Mouse (Mus musculus) hindbrain, embryonic 13.5 days (tissue): ENCODE data around the gene Gm11937. TPM values are rescaled to one million over a fixed set of nuclear protein-coding genes. Genes with fewer than 3 reads are reported as not detected.
A peak's percentile ranks its signal among the peaks of the same experiment; 100 is the strongest.
"Not testable (repeated sequence)": the region's sequence is repeated elsewhere in the genome, so short reads cannot be mapped to it uniquely, and the experiment has no call there.

Source experiments
- ATAC-seq: fragments of 200-750 bp; cut with Nextera tagmentation; 2 replicates; pipeline ENCODE4 v1.8.0; 2017; ENCODE audit warnings: moderate TSS enrichment; ENCODE audit not compliant: low FRiP score
- H3K27ac ChIP-seq: fragments of 300-500 bp; sonication (generic); 2 replicates; pipeline ENCODE4 v1.5.1; 2015; ENCODE audit warnings: inconsistent platforms, mild to moderate bottlenecking, moderate library complexity
- H3K27me3 ChIP-seq: fragments of 300-500 bp; sonication (generic); 2 replicates; pipeline ENCODE4 v1.6.1; 2015; ENCODE audit warnings: mild to moderate bottlenecking, inconsistent platforms
- H3K36me3 ChIP-seq: fragments of 300-500 bp; sonication (generic); 2 replicates; pipeline ENCODE4 v1.6.1; 2015; ENCODE audit warnings: mild to moderate bottlenecking, inconsistent platforms
- H3K4me1 ChIP-seq: fragments of 300-500 bp; sonication (generic); replicated peaks from 2 replicates; pipeline ENCODE4 v1.6.1; 2015; ENCODE audit warnings: inconsistent platforms
- H3K4me2 ChIP-seq: fragments of 300-500 bp; sonication (generic); 2 replicates; pipeline ENCODE4 v1.6.1; 2015; ENCODE audit warnings: inconsistent platforms, mild to moderate bottlenecking, moderate library complexity
- H3K4me3 ChIP-seq: fragments of 300-500 bp; sonication (generic); 2 replicates; pipeline ENCODE4 v1.5.1; 2015; ENCODE audit warnings: mild to moderate bottlenecking, inconsistent platforms
- H3K9ac ChIP-seq: fragments of 300-500 bp; sonication (generic); 2 replicates; pipeline ENCODE4 v1.6.1; 2015; ENCODE audit warnings: mild to moderate bottlenecking, inconsistent platforms
- H3K9me3 ChIP-seq: fragments of 300-500 bp; sonication (generic); 2 replicates; pipeline ENCODE4 v1.6.1; 2016; ENCODE audit warnings: inconsistent platforms
- WGBS: fragments of 180-500 bp; shearing (Covaris S2); methylation state at CpG from one replicate; pipeline ENCODE4 v1.1.7; 2015; 5-methylcytosine and 5-hydroxymethylcytosine counted together
- polyA plus RNA-seq: library from polyadenylated mRNA; unstranded; fragments of >200 nt; fragmentation: Nextera tagmentation; extraction: Ambion mirVana; gene quantifications from 2 replicates; pipeline ENCODE4 v1.2.1, GENCODE M21; 2015

Gene Gm11937
- polyA plus RNA-seq, 1 experiment from 2014 or later, result not detected

DNA sequence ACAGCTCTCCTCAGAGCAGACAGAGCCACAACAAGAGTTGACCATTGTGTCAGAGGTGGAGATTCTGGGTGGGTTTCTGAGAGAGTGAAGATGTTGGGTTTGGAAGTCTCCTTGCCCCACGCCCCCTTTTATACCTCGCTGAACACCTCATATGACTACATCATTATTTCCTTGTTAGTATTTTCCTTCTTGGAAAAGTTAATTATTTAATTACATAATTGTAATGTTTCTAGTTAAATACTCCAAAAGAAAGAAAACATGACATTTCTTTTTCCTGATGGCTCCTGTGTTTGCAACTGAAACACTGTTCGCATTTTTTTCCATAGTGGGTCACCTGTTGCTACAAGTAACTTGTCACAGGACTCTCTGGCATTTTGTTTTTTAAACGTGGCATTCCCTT, 18.1 kb upstream of the Gm11937 start, which contains the start of gene Krtap4-1:
Gene Krtap4-1 (minus strand): TSS at position 101 of the 400 bp plus-strand sequence.
- Histone ChIP-seq H3K4me3 (no peak within 1 kb of the TSS), H3K4me2 (no peak within 1 kb of the TSS), H3K4me1 (no peaks in the 10 kb centered on the region), H3K9me3 (no peaks in the 10 kb centered on the region), H3K9ac (no peak within 1 kb of the TSS), H3K27ac (no peak within 1 kb of the TSS), H3K27me3 (no peaks in the 10 kb centered on the region), H3K36me3 (no peaks in the 10 kb centered on the region)
- 86% methylated on average over 4 of the region's 4 CpGs for WGBS
- no peak for ATAC-seq

DNA sequence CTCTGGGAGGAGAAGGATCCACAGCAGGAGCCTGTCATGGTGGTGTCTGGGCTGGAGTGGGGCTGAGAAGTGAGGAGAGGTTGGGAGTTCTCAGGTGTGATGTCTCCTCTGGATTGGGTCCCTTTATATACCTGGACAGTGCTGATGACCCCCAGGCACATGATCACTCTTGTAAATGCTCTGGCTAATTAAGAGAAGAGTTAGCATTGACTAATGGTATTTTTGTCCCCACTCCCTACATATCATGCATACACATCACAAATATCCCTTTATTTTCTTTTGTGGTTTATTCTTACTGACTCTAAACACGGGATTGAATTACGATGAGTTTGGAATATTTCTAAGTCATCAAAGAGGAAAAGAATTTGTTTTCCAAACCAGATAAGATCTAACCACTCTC, 10.3 kb upstream of the Gm11937 start, which contains the start of gene Gm11562:
Gene Gm11562 (minus strand): TSS at position 101 of the 400 bp plus-strand sequence.
- Histone ChIP-seq H3K27me3 (no peaks in the 10 kb centered on the region), H3K9me3 (no peaks in the 10 kb centered on the region), H3K4me3 (no peak within 1 kb of the TSS), H3K4me1 (no peaks in the 10 kb centered on the region), H3K9ac (no peak within 1 kb of the TSS), H3K36me3 (no peaks in the 10 kb centered on the region), H3K4me2 (no peak within 1 kb of the TSS), H3K27ac (no peak within 1 kb of the TSS)
- 96% methylated on average over 2 of the region's 2 CpGs for WGBS
- no peak for ATAC-seq

GRCm38 (mm10) chr11:99614796-99615363, 4.9 kb upstream of the Gm11937 start, which contains the start of gene Krtap2-4:
Krtap2-4 (minus strand) TSS chr11:99614846.
- no peaks in the 10 kb centered on the region for H3K27me3 ChIP-seq
- no peak within 1 kb of the TSS for H3K4me2 ChIP-seq
- ATAC-seq, result no peak
- H3K9ac ChIP-seq, result no peak within 1 kb of the TSS
- no peaks in the 10 kb centered on the region for H3K9me3 ChIP-seq
- whole genome bisulfite sequencing, result 66% methylated on average over 3 of the region's 3 CpGs
- H3K36me3 ChIP-seq, result no peaks in the 10 kb centered on the region
- no peak within 1 kb of the TSS for H3K4me3 ChIP-seq
- H3K4me1 ChIP-seq, result no peaks in the 10 kb centered on the region
- H3K27ac ChIP-seq, result no peak within 1 kb of the TSS

- no peak overlapping the region for H3K4me2 ChIP-seq
- ATAC-seq, result no peak
- H3K27me3 ChIP-seq, result no peaks in the 10 kb centered on the region
- H3K4me1 ChIP-seq, result no peaks in the 10 kb centered on the region
- no peak overlapping the region for H3K27ac ChIP-seq
- H3K36me3 ChIP-seq, result no peaks in the 10 kb centered on the region
- no peak overlapping the region for H3K9ac ChIP-seq
- H3K4me3 ChIP-seq, result no peak overlapping the region
- 82% methylated on average over 1 of the region's 1 CpGs for WGBS
- no peaks in the 10 kb centered on the region for H3K9me3 ChIP-seq
These were observed 863 bp downstream of the Gm11937 start for GRCm38 (mm10) chr11:99609126-99609525.

DNA sequence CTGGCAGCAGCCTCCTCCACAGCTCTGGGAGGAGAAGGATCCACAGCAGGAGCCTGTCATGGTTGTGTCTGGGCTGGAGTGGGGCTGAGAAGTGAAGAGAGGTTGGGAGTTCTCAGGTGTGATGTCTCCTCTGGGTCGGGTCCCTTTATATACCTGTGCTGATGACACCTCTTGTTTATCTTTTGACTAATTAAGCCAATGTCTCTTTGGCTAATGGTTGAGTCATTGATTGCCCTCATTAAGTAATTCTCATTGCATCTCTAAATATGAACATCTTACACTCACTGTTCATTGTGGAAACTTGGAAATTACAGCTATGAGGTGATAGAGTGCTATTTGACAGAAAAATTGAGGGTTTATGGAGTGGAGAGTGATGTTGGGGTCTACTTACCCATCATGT, 6.8 kb downstream of the Gm11937 start, which contains the start of gene Gm11938:
Gene Gm11938 (minus strand): TSS at position 101 of the 400 bp plus-strand sequence.
- H3K4me2 ChIP-seq, H3K27ac ChIP-seq, H3K4me3 ChIP-seq, H3K9me3 ChIP-seq, H3K27me3 ChIP-seq, H3K4me1 ChIP-seq, ATAC-seq, H3K9ac ChIP-seq, H3K36me3 ChIP-seq: not testable (repeated sequence)
- 83% methylated on average over 1 of the region's 1 CpGs for WGBS

DNA sequence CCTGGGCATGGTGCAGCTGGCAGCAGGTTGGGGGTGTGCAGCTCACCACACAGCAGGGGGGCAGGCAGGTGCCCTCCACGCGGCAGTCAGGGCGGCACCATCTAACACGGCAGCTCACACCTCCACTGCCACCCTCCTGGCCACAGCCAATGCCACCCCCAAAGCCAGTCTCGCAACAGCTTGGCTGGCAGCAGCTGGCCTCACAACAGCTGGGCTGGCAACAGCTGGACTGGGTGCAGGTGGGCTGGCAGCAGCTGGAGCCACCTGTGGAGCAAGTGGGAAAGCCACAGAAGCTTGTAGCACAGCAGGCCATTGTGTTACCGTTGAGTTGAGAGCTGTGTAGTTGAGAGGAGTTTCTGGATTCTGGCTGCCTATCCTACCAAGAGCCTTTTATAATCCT, 12.2 kb downstream of the Gm11937 start, which contains the start of gene Krtap9-3:
Gene Krtap9-3 (minus strand): TSS at position 364 of the 400 bp plus-strand sequence.
- not testable (repeated sequence) for H3K4me1 ChIP-seq, H3K4me2 ChIP-seq, H3K36me3 ChIP-seq, ATAC-seq, H3K4me3 ChIP-seq, H3K9ac ChIP-seq, H3K9me3 ChIP-seq, H3K27me3 ChIP-seq, H3K27ac ChIP-seq
- WGBS, result 83% methylated on average over 6 of the region's 6 CpGs

DNA sequence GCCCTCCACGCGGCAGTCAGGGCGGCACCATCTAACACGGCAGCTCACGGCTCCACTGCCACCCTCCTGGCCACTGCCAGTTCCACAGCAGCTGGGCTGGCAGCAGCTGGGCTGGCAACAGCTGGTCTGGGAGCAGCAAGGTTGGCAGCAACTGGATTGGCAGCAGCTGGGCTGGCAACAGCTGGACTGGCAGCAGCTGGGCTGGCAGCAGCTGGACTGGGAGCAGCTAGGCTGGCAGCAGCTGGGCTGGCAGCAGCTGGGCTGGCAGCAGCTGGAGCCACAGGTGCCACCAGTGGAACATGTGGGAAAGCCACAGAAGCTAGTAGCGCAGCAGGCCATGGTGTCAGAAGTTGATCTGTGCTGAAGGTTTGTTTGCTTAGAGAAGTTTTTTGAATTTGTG, 19.0 kb downstream of the Gm11937 start, which contains the start of gene Krtap1-3:
Gene Krtap1-3 (minus strand): TSS at position 359 of the 400 bp plus-strand sequence.
- no peak within 1 kb of the TSS for H3K4me2 ChIP-seq
- H3K9ac ChIP-seq, result no peak within 1 kb of the TSS
- ATAC-seq, result no peak
- 89% methylated on average over 6 of the region's 6 CpGs for WGBS
- H3K27me3 ChIP-seq, result no peaks in the 10 kb centered on the region
- no peaks in the 10 kb centered on the region for H3K36me3 ChIP-seq
- H3K4me1 ChIP-seq, result no peaks in the 10 kb centered on the region
- H3K4me3 ChIP-seq, result no peak within 1 kb of the TSS
- no peaks in the 10 kb centered on the region for H3K9me3 ChIP-seq
- no peak within 1 kb of the TSS for H3K27ac ChIP-seq

GRCm38 (mm10) chr11:99585096-99585495, 24.9 kb downstream of the Gm11937 start:
- no peaks in the 10 kb centered on the region for H3K4me1 ChIP-seq
- H3K4me3 ChIP-seq, result no peak overlapping the region
- no peaks in the 10 kb centered on the region for H3K27me3 ChIP-seq
- H3K9me3 ChIP-seq, result no peaks in the 10 kb centered on the region
- H3K36me3 ChIP-seq, result no peaks in the 10 kb centered on the region
- no peak for ATAC-seq
- no peak overlapping the region for H3K27ac ChIP-seq
- H3K4me2 ChIP-seq, result no peak overlapping the region
- WGBS, result 93% methylated on average over 7 of the region's 7 CpGs
- H3K9ac ChIP-seq, result no peak overlapping the region

DNA sequence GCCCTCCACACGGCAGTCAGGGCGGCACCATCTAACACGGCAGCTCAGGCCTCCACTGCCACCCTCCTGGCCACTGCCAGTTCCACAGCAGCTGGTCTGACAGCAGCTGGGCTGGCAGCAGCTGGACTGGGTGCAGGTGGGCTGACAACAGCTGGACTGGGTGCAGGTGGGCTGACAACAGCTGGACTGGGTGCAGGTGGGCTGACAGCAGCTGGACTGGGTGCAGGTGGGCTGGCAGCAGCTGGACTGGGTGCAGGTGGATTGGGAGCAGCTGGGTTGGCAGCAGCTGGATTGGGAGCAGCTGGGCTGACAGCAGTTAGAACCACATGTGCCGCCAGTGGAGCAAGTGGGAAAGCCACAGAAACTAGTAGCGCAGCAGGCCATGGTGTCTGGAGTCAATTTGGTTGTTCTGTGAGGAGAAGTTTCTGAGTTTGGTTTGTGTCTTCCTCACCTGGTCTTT, 26.7 kb downstream of the Gm11937 start, which contains the start of gene Krtap1-4:
Gene Krtap1-4 (minus strand): TSS at position 410 of the 460 bp plus-strand sequence.
- H3K9ac ChIP-seq, result no peak within 1 kb of the TSS

DNA sequence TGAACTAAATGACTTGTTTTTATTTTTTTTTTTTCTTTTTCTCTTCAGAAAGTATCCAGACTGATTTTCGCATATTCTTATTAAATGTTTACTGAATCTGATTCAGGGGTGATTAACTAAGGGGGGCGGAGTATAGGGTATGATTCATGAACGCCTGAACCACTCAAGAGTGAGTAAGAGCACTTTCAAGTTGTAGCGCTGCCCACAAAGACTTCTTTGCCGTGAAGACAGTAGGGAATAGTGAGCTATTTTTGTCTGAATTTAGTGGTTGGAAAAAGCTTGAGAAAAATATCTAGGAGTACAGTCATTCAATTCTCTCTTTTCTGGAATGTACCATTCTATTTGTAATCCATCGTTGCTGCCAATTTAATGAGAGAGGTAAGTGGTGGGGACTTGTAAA, 28.4 kb downstream of the Gm11937 start:
- 89% methylated on average over 6 of the region's 6 CpGs for WGBS
- Histone ChIP-seq H3K27me3 (no peaks in the 10 kb centered on the region), H3K4me1 (no peaks in the 10 kb centered on the region), H3K4me2 (no peak overlapping the region), H3K9ac (no peak overlapping the region), H3K4me3 (no peak overlapping the region), H3K27ac (no peak overlapping the region), H3K9me3 (no peaks in the 10 kb centered on the region), H3K36me3 (no peaks in the 10 kb centered on the region)
- ATAC-seq, result no peak

More for the DNA sequence above, 26.7 kb downstream of the Gm11937 start, which contains the start of gene Krtap1-4:
- H3K4me1 ChIP-seq, result no peaks in the 10 kb centered on the region
- no peaks in the 10 kb centered on the region for H3K27me3 ChIP-seq
- no peak within 1 kb of the TSS for H3K27ac ChIP-seq
- ATAC-seq, result no peak
- H3K4me2 ChIP-seq, result no peak within 1 kb of the TSS
- 83% methylated on average over 5 of the region's 5 CpGs for WGBS
- no peak within 1 kb of the TSS for H3K4me3 ChIP-seq
- H3K9me3 ChIP-seq, result no peaks in the 10 kb centered on the region
- H3K36me3 ChIP-seq, result no peaks in the 10 kb centered on the region

DNA sequence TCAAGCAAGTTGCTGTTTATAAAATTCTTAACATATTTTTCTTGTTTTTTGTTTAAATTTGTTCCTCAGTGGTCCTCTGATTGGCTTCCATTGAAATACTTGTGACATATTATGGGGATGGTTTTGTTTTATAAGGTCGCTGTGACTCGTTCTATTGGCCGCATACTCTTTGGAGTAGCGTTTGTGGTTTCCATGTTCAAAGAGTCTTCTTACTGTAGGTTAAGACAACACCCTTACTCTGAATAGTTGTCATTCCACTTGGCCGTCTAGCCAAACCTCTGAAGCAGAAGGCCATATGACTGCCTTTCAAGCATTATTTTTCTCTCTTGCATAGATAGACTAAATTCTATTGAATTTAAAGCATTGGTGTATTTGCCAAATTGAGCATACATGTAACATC, 28.9 kb downstream of the Gm11937 start:
- no peak for ATAC-seq
- H3K27me3 ChIP-seq, result no peaks in the 10 kb centered on the region
- H3K4me3 ChIP-seq, result no peak overlapping the region
- no peaks in the 10 kb centered on the region for H3K4me1 ChIP-seq
- H3K27ac ChIP-seq, result no peak overlapping the region
- 95% methylated on average over 5 of the region's 5 CpGs for WGBS
- no peak overlapping the region for H3K4me2 ChIP-seq
- no peaks in the 10 kb centered on the region for H3K9me3 ChIP-seq
- H3K9ac ChIP-seq, result no peak overlapping the region
- no peaks in the 10 kb centered on the region for H3K36me3 ChIP-seq

GRCm38 (mm10) chr11:99580636-99581035, 29.4 kb downstream of the Gm11937 start, which contains the start of gene Krtap1-5:
Krtap1-5 (minus strand) TSS chr11:99581016.
- no peak for ATAC-seq
- Histone ChIP-seq H3K4me3 (no peak within 1 kb of the TSS), H3K27me3 (no peaks in the 10 kb centered on the region), H3K4me1 (no peaks in the 10 kb centered on the region), H3K36me3 (no peaks in the 10 kb centered on the region), H3K9ac (no peak within 1 kb of the TSS), H3K4me2 (no peak within 1 kb of the TSS), H3K27ac (no peak within 1 kb of the TSS), H3K9me3 (no peaks in the 10 kb centered on the region)
- 85% methylated on average over 6 of the region's 6 CpGs for WGBS

DNA sequence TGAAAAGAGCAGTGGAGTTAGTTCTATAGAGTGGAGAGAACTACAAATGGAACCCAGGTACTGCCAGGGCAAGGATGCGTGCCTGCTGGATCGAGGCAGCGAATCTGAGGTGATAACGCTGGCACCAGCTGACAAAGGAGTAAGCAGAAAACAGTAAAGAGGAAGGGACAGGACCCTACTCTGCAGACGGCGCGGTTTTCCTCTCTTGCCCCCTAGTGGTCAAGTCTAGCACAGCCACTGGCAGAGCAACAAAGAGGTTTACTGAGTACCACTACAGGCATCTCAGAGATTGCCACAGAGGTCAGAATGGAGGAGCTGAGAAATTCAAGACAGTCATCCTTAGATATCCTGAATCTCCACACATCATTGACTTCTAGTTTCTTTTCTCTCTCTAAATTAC, 35.9 kb downstream of the Gm11937 start:
- Histone ChIP-seq H3K4me1 (0 out of 2 replicates have a peak, but pooled peaks cover 2% of the 10 kb centered on the region), H3K36me3 (no peaks in the 10 kb centered on the region), H3K9ac (no peak overlapping the region; the same call in 1 of the 2 replicates), H3K4me2 (peak overlapping the region; percentile 45), H3K9me3 (no peaks in the 10 kb centered on the region), H3K27me3 (no peaks in the 10 kb centered on the region), H3K4me3 (no peak overlapping the region), H3K27ac (no peak overlapping the region)
- ATAC-seq, result no peak
- WGBS, result 6% methylated on average over 7 of the region's 7 CpGs
